Mouse (Mus musculus) limb, embryonic 14.5 days (tissue): ENCODE measurements around the gene Lamp1. TPM values are rescaled to one million over a fixed set of nuclear protein-coding genes. Genes with fewer than 3 reads are reported as not detected.
"Not testable (repeated sequence)": the region's sequence is repeated elsewhere in the genome, so short reads cannot be mapped to it uniquely, and the experiment has no call there.

Source experiments
- ATAC-seq: fragments of 200-750 bp; cut with Nextera tagmentation; 2 replicates; pipeline ENCODE4 v1.8.0; 2017; ENCODE audit warnings: low read depth, moderate number of reproducible peaks, moderate TSS enrichment; ENCODE audit not compliant: low FRiP score
- DNase-seq: peaks from one replicate; pipeline ENCODE4 v3.0.0-alpha.2; 2015; ENCODE audit warnings: low spot score
- H3K27ac ChIP-seq: fragments of 300-500 bp; sonication (generic); replicated peaks from 2 replicates; pipeline ENCODE4 v1.5.1; 2014; ENCODE audit warnings: low read depth, mild to moderate bottlenecking, low read length, moderate library complexity, mixed read lengths
- H3K27me3 ChIP-seq: fragments of 300-500 bp; sonication (generic); 2 replicates; pipeline ENCODE4 v1.6.1; 2014; ENCODE audit warnings: low read length, mixed read lengths; ENCODE audit not compliant: control insufficient read depth, insufficient read depth
- H3K36me3 ChIP-seq: fragments of 300-500 bp; sonication (generic); 2 replicates; pipeline ENCODE4 v1.6.1; 2014; ENCODE audit warnings: mild to moderate bottlenecking, low read length, moderate library complexity, mixed read lengths; ENCODE audit not compliant: control insufficient read depth, insufficient read depth
- H3K4me1 ChIP-seq: fragments of 300-500 bp; sonication (generic); 2 replicates; pipeline ENCODE4 v1.6.1; 2014; ENCODE audit warnings: antibody characterized with exemption, low read length, mixed read lengths; ENCODE audit not compliant: control insufficient read depth, insufficient read depth
- H3K4me2 ChIP-seq: fragments of 300-500 bp; sonication (generic); replicated peaks from 2 replicates; pipeline ENCODE4 v1.6.1; 2014; ENCODE audit warnings: low read depth, mild to moderate bottlenecking, low read length, moderate library complexity; ENCODE audit not compliant: severe bottlenecking
- H3K4me3 ChIP-seq: fragments of 300-500 bp; sonication (generic); replicated peaks from 2 replicates; pipeline ENCODE4 v1.5.1; 2014; ENCODE audit warnings: low read length
- H3K9ac ChIP-seq: fragments of 300-500 bp; sonication (generic); 2 replicates; pipeline ENCODE4 v1.6.1; 2014; ENCODE audit warnings: mild to moderate bottlenecking, low read depth, low read length, moderate library complexity; ENCODE audit not compliant: severe bottlenecking
- H3K9me3 ChIP-seq: fragments of 300-500 bp; sonication (generic); 2 replicates; pipeline ENCODE4 v1.6.1; 2016; ENCODE audit warnings: low read length; ENCODE audit not compliant: control insufficient read depth
- POLR2A ChIP-seq: fragments of 200-500 bp; IDR thresholded peaks from 2 replicates; pipeline ENCODE4 v1.8.0; 2012; ENCODE audit warnings: inconsistent platforms, mild to moderate bottlenecking, moderate library complexity, borderline replicate concordance; ENCODE audit not compliant: insufficient read depth, insufficient read length; ENCODE audit errors: extremely low read depth
- WGBS: fragments of 180-500 bp; shearing (Covaris S2); extraction: QIAGEN DNeasy Blood & Tissue Kit; methylation state at CpG from one replicate; pipeline ENCODE4 v1.1.7; 2014; 5-methylcytosine and 5-hydroxymethylcytosine counted together
- polyA plus RNA-seq, 2 experiments: library from polyadenylated mRNA; depleted of rRNA in 1 of 2; stranded (reverse) in 1 of 2; unstranded in 1 of 2; fragments of >200 nt; fragmentation: Nextera tagmentation in 1 of 2; extraction: Ambion mirVana in 1 of 2; gene quantifications; 2 replicates each; pipeline versions ENCODE4 v1.2.1 to v1.2.3; 2012 to 2014

The Lamp1 gene
- polyA plus RNA-seq, 2 experiments = 300 to 335 TPM

- no peak for ATAC-seq
- H3K36me3 ChIP-seq = peaks cover 66% of the 10 kb centered on the region
- TF ChIP-seq POLR2A = no peak
Observed at GRCm38 (mm10) chr8:13118516-13118915, 40.4 kb upstream of the Lamp1 start.

GRCm38 (mm10) chr8:13120882-13121665 is 37.9 kb upstream of the Lamp1 start:
- 93% methylated on average over 7 of the region's 7 CpGs for WGBS
- H3K4me1 ChIP-seq = no peaks in the 10 kb centered on the region
- DNase-seq (no peak), ATAC-seq (no peak)
- no peaks in the 10 kb centered on the region for H3K9me3 ChIP-seq
- TF ChIP-seq POLR2A = no peak
- no peak overlapping the region for H3K9ac ChIP-seq
- peaks cover 76% of the 10 kb centered on the region for H3K36me3 ChIP-seq
- H3K4me3 ChIP-seq = no peak overlapping the region
- no peaks in the 10 kb centered on the region for H3K27me3 ChIP-seq
- H3K4me2 ChIP-seq = no peak overlapping the region
- H3K27ac ChIP-seq = no peak overlapping the region

More at GRCm38 (mm10) chr8:13118516-13118915, 40.4 kb upstream of the Lamp1 start:
- H3K9me3 ChIP-seq = no peaks in the 10 kb centered on the region
- H3K27me3 ChIP-seq = no peaks in the 10 kb centered on the region
- WGBS = 93% methylated on average over 3 of the region's 3 CpGs
- H3K4me3 ChIP-seq = no peak overlapping the region
- no peak overlapping the region for H3K9ac ChIP-seq
- H3K27ac ChIP-seq = no peak overlapping the region
- H3K4me1 ChIP-seq = no peaks in the 10 kb centered on the region
- no peak overlapping the region for H3K4me2 ChIP-seq
- DNase-seq = no peak

GRCm38 (mm10) chr8:13122887-13123421 is 36.0 kb upstream of the Lamp1 start:
- Histone ChIP-seq H3K4me3 (no peak overlapping the region), H3K9ac (no peak overlapping the region), H3K4me1 (no peaks in the 10 kb centered on the region), H3K36me3 (peaks cover 85% of the 10 kb centered on the region), H3K4me2 (no peak overlapping the region), H3K27me3 (no peaks in the 10 kb centered on the region), H3K9me3 (no peaks in the 10 kb centered on the region), H3K27ac (no peak overlapping the region)
- TF ChIP-seq POLR2A = no peak
- ATAC-seq (no peak), DNase-seq (no peak)
- WGBS = 91% methylated on average over 7 of the region's 7 CpGs

- no peak overlapping the region for H3K27ac ChIP-seq
- no peaks in the 10 kb centered on the region for H3K4me1 ChIP-seq
- ATAC-seq (no peak), DNase-seq (no peak)
- H3K9me3 ChIP-seq = no peaks in the 10 kb centered on the region
- H3K4me3 ChIP-seq = no peak overlapping the region
- no peak overlapping the region for H3K9ac ChIP-seq
- no peak for TF ChIP-seq POLR2A
- H3K36me3 ChIP-seq = peaks cover 89% of the 10 kb centered on the region
- no peaks in the 10 kb centered on the region for H3K27me3 ChIP-seq
- 92% methylated on average over 8 of the region's 8 CpGs for WGBS
- H3K4me2 ChIP-seq = no peak overlapping the region
Observed at GRCm38 (mm10) chr8:13124897-13125296, 34.1 kb upstream of the Lamp1 start.

GRCm38 (mm10) chr8:13132220-13132619 is 26.7 kb upstream of the Lamp1 start:
- H3K9ac ChIP-seq, H3K9me3 ChIP-seq, ATAC-seq, H3K4me3 ChIP-seq, H3K4me1 ChIP-seq, H3K27ac ChIP-seq, H3K27me3 ChIP-seq, H3K4me2 ChIP-seq: not testable (repeated sequence)
- WGBS = 71% methylated on average over 9 of the region's 9 CpGs
- DNase-seq = peak; percentile 57
- H3K36me3 ChIP-seq = peaks cover 93% of the 10 kb centered on the region
